Mouse (Mus musculus): Measurements from ENCODE around the gene 1810062G17Rik.

Gene 1810062G17Rik

DNA sequence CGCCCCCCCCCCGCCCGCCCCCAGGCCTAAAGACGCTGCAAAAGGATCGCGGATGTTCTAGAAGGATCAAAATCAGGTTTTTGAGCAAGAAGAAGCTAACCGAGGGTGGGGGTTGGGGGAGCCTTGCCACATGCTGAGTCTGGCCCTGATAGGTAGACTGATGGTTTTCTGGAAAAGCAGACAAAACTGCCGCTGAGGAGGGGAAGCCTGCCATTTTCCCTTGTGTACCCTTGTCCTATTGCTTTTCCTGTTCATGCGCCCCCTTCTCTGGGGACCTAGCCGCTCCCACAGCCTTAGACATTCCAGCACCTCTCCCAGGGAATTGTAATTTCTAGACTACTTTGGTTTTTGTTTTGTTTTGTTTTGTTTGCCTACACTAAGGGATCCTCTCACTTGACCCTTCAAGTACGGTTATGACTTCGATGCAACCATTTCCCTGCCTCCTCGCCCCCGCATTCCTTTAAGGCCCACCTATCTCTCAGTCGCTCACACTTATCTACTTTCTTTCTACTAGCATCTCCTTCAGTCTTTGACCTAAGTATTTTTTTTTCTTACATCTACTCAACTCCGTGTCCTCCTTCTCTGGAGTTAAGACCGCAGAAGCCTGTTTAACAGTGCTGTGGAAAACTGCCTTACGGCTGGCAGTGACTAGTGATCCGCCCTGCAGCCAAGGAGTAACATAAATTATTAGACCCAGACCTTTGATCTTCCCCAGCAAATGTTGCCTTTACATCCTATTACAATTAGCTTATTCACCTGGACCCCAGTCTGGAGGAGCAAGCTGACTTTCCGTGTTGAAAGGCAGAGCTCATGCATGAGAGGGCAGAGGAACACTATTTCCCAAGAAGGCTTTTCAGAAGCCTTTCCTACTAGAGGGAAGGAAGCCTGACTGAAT lies 771 bp downstream of the 1810062G17Rik start:
- no peak for DNase-seq (ENCODE audit: extremely low read depth, low read depth)

DNA sequence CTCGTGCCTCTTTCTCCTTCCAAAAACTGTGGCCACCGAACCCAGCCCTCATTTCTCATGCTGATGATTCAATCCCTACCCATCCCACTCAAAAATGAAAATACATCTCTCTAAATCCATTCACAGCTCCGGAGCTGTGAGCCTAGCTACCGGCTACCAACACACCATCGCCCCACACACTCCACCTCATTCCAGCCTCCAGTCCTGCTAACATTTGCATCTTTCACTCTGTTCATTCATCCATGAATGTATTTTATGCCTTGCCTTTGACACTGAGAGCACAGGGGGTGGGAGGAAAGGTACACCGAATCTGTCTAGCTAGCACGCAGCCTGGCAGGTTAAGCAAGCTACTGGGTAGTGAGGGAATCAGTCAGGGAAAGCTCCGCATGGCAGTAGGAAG lies 3.0 kb downstream of the 1810062G17Rik start:
- DNase-seq (ENCODE audit: extremely low read depth, low read depth), result no peak

DNA sequence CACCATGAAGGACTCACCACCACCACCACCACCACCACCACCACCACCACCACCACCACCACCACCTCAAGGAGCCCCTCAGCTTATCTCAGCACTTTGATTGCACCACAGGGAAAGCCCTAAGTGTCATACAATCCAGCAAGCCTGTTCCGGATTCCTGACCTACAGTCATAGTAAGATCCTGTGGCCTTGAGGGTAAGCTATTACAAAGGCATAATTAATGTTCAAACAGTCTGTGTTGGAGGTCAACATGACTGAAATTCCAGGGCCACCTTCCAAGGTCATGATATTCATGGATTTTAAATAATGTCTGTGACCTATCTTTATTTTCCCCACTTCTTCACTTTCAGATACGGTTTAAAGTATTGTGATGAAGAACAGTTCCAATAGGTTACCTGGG lies 4.7 kb downstream of the 1810062G17Rik start:
- no peak for DNase-seq (ENCODE audit: extremely low read depth, low read depth)

DNA sequence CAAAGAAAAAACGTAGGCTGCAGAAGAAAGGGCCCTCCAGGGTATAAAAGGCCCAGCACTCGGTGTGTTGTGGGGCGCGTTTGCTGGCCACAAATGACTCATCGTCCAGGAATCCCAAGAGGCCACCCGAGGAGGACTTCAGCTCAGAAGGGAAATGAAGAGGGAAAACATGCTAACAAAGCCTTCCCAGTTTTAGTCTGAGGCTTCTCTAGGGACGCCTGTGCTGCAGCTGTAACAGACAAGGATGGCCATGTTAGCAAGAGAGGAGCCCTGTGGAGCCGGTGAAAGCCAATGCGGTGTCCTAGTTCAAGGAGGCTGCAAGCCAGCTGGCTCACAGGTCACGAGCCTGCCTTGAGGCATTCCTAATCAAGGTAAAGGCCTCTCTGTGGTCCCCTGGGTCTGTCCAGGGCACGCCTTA lies 6.0 kb downstream of the 1810062G17Rik start:
- DNase-seq (ENCODE audit: extremely low read depth, low read depth), result no peak

DNA sequence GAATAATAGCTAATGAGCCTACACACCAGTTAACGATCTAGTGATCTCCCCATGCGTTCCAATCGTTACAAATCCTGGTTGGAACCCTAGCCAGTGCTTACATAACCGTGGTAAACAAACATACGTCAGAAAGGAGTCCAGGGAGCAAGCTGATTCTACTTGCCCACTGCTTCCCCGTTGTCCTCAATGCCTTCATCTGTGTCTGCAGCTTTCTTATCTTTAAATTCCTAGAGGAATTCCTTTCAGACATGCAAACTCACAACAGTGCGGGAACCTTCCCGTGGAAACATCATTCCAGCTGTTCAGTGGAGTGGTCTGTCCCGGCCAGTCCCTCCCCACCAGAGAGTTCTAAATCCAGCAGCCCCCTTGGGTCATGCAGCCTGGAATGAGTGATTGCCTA lies 7.2 kb downstream of the 1810062G17Rik start:
- DNase-seq (ENCODE audit: extremely low read depth, low read depth), result no peak

DNA sequence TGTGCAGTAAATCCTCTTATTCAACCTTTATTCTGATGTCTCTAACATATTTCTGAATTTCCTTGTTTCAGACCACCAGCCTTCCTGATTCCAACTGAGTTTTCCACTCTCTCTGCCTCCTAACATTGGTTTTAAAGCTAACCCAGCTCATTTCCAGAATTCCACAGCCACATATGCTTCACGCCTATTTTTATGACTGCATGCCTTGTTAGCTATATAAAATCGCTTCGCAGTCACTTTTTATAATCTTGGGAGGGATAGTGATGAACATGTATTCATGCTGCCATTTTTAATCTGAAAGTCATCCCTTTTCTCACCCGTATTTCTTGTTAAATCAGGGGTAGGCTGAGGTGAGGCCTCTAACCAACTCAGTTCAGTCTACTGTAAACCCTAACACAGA lies 8.6 kb downstream of the 1810062G17Rik start:
- DNase-seq (ENCODE audit: extremely low read depth, low read depth), result no peak

DNA sequence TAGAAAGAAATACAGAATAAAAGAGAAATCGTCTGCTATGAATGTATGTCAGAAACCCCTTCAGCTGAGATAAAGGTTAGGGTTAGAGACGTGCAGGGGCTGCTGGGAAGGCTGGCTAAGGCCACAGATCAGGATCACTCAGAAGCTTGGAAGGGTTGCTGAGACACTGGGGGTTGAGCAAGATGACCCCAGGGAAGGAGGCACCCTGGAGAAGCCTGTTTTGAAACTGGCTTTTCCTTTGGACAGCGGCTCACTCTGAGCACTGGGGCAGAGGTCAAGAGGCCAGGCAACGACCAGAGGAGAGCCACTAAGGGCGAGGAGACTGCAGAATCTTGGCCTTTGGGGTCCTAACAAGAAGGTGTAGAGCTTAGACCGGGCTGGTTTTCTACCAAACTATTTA lies 10.4 kb downstream of the 1810062G17Rik start:
- DNase-seq (ENCODE audit: extremely low read depth, low read depth), result no peak

DNA sequence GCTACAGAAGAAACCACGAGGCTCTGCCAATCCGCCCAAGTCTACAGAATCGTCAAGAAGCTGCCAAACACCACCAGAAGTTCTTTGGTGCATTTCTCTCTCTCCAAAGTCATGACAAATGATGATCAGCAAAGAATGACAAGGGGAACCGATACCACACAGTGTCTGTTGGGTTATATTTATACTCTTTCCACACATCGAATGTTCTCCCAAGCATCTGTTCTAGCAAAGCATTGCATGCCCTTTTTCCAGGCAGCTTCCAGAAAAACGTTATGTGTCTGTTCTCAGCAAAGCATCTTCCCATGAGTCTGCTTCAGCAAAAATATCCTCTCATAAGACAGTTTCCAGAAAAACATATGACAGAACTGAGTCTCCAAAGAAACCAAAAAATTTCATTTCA lies 11.1 kb downstream of the 1810062G17Rik start:
- no peak for DNase-seq (ENCODE audit: extremely low read depth, low read depth)

DNA sequence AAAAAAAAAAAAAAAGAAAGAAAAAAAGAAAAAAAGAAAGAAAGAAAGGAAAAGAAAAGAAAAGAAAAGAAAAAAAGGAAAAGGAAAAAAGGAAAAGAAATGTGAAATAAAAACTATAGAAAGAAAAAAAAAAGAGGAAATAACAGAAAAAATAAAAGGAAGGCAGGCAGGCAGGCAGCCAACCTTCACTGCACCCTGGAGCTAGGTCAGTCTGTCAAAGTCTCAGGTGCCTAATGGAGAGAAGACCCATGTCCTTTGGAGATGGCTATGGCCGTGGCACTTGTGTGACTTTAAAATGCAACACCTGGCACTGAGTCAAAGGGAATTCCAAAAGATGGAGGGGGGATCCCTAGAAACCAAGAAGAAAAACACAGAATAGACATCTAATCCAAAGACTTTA lies 12.6 kb downstream of the 1810062G17Rik start:
- DNase-seq (ENCODE audit: extremely low read depth, low read depth), result no peak

DNA sequence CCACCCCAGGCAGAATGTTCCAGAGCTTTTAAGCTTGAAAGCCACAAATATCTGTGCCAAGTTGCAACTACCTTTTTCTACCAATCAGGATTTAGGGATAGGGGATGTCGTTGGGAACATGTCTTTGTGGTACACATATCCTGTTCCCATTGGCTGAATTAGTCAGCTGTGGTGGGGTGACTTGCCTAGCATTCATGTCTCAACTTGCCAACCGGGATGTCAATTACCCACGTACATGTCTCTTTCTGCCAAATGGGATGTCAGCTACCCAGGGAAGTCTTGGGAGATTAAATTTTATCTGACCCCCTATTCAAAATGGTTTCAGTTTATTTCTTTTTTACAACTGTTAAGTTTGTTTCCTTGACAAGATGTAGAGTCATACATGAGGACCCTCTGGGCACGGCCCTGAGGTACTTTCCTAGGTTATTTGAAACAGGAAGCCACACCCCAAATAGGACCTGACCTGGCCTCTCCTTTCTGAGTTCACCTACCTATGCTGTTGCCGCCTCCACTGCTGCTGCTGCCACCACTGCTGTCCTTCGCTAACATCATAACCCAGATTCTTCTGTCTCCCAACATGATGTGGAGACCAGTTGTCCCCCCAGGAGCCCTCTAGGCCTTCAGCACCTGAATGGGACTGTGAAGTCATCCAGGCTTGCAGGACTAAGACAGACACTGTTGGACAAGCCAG lies 13.3 kb downstream of the 1810062G17Rik start:
- no peak for DNase-seq (ENCODE audit: extremely low read depth, low read depth)

DNA sequence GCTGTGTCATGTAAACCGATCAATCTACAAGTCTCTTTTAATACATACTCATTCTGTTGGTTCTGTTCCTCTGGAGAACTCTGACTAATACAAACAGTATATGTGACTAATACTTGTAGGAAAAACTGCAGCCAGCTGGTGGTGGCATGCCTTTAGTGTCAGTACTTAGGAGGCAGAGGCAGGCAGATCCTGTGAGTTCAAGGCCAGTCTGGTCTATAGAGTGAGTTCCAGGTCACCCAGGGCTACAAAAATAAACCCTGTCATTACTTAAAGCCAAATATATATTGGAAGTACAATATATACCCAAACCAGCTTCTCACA lies 13.8 kb downstream of the 1810062G17Rik start:
- DNase-seq (ENCODE audit: extremely low read depth, low read depth), result no peak

DNA sequence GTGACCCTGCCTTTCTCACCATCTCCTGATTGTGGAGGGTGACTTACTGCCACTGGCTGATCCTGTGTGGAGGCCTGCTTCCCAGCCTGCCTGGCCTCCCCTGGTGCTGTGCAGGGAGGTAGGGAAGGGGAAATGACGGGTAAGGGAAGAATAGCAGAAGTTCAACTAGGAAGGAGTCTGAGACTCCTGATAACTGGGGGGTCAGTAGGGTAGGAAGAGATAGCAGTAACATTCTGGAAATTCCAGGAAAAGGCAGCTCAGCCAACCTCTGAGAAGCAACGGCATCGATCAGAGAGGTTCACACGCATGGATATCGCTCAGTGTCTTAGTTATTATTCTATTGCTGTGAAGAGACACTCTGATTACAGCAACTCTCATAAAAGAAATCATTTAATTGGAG lies 15.8 kb downstream of the 1810062G17Rik start:
- DNase-seq (ENCODE audit: extremely low read depth, low read depth), result peak; percentile 65

DNA sequence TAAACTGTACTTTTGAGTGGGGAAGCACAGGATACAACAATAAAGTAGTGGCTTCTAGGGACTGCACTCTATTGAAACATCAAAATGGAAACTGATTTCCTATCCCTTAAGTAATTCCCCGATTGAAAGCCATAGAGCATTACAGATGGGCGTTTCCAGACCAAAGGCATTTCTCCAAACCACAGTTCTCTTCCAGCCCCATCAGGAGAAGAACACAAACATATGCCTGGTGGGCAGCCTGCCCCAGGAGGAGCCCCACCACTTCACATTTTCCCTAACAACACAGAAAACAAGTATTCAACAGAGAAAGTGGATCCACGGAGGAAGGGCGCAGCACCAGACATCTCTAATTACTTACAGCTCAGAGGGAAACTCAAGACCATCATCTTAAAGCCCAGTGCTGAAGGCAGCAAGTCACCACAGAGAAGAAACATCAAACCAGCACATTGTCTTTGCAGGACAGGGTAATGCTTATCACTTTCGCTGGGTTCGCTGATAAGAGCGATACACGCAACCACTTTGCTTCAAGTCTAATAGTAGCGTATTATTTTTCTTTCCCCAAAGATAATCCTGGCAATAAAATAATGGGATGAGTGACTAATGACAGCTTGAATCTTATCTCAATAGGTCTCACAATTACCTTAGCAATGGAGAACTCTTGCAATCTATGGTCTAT lies 17.1 kb downstream of the 1810062G17Rik start:
- no peak for DNase-seq (ENCODE audit: extremely low read depth, low read depth)

DNA sequence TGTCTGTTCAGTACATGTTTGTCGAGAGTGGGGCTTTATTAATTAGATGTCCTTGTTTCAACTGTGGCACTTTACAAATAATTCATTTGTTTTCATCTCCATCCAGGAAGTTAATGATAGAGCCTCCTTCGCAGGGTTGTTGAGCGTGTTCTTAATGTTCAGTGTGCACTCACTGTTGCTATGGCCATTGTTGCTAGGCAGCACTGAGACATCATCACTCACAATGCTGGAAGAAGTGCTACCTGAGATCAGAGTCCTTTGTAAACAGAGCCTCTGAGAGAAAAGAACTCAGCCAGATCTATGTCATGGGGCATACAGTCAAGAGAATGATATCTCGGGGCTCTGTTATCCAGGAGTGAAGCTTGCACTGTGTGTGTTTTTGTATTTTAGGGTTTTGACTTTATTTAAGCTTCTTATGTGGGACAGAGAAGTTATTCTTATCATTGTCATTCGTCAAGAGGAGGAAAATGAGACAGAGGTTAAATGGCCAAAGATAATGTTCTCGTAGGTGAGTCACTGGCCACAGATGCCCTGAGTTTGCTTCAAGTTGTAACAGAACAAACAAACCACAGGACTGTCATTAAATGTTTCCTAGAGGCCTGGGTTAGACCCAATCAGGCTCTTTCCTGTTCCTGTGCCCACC lies 18.0 kb downstream of the 1810062G17Rik start:
- DNase-seq (ENCODE audit: extremely low read depth, low read depth), result no peak

DNA sequence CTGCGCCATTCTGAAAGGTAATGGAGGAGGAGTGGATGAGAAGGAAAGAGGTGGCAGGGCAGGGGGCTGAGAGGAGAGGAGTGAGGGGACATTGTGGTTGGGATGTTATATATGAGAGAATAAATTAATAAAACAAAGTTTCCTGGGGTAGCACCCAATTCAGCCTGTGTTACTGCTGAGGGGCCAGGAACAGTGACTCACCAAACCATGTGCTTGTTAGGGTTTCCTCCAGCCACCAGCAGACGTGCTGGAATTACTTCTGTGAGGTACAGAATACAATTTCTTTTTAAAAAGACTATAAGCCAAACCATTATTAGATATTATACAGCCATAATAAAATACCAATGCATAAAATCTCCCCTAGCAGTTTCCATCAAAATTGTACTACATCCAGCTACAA lies 18.9 kb downstream of the 1810062G17Rik start:
- DNase-seq (ENCODE audit: extremely low read depth, low read depth), result no peak

DNA sequence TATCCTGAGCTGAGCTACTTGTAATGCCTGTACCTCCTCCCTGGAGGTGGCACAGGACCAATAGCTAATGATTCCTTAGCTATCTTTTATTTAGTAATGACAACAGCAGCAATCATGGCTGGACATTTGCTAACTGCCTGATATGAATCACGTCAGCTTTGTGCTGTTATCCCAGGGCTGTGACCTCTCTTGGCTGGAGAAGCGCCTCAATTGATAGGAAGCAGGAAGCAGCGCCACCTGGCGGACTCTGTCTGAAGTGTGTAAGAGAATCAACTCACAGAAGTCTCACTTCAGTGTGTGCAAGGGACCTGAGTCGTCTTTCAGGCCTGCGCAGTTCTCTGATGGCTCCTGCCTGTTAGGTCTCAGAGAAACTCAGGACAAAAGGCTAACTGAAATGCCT lies 19.7 kb downstream of the 1810062G17Rik start:
- DNase-seq (ENCODE audit: extremely low read depth, low read depth), result peak; percentile 70

DNA sequence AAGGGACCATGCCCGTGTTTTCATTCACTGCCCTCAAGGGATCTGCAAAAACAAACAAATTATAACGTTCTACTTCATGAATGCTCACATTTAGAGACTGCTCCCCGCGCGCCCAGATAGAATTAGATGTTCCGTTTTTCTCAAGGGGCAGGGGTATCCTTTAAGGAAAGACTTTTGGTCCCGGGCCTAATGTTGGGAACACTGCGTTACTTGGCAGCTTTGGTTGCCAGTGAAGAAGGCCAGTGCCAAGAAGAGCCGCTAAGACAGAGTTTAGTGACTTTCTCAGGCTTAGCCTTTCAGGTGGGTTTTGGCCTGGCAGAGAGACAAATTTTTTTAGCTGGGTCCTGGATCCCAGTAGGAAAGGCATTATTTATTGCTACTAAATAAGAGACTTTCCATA lies 20.5 kb downstream of the 1810062G17Rik start:
- no peak for DNase-seq (ENCODE audit: extremely low read depth, low read depth)

DNA sequence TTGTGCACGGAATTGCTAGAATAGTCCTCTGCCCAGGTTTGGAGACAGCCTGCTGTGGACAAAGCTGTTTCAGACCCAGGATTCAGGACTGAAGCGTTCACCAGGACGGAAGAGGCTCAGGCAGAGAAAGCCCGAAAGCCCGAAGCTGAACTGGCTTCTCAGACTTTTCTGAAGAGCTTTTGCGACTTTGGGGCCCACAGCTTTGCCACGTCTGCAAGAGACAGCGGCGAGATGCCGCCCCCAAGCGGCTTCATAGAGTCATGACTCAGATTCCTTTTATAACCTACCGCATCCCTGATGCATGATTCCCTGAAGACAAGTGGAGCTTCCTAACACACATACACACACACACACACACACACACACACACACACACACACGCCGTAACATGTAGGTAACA lies 21.0 kb downstream of the 1810062G17Rik start:
- DNase-seq (ENCODE audit: extremely low read depth, low read depth), result no peak

DNA sequence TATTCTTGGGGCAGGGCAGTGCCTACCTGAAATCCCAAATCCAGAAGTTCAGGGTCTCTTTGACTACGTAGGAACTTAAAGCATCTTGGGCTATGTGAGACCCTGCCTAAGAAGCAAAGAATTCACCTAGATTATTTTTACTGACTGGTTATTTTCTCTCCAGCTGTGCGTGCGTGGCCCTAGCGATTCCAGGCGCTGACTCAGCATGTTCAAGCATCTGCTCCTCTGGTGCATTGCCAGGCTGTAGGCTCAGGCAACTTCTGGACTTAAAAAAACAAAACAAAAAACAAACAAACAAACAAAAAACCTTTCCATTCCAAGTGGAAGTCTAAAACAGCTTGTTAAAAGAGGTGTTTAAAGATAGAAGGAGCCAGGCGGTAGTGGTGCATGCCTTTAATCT lies 22.5 kb downstream of the 1810062G17Rik start:
- no peak for DNase-seq (ENCODE audit: extremely low read depth, low read depth)

DNA sequence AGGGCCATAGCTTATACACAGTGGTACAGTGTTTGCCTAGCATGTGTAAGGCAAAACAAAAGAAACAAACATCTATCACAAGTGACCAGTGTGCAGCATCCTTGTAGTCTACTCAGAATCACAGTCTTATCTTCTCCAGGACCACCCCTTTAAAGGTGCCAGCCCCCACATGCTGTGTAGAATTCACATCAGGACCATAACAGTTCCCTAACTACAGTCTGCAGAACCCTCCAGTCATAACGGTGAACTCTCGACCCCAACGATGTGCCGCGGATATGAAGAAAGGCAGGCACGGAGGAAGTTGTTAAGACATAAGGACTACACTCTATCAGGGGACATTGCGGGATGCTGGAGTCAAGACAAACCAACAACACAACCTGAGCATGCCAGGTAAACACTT lies 23.7 kb downstream of the 1810062G17Rik start:
- DNase-seq (ENCODE audit: extremely low read depth, low read depth), result no peak

DNA sequence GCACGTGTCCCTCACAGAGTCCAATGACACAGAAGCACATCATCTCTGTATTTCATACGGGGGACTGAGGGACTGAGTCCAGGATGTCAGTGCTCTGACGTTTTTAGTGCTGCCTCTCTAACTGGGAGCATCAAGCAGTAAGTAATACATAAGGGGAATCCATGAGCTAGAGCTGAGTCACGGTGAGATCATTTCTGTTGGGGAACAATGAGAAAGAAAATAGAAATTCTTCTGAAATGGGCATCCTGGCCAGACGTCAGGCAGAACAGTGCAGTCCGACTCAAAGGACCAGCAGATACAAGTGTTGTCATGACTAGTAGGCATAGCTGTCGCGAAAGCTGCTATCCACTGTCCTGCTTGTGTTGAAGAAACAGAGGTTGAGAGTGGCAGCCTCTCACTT lies 25.2 kb downstream of the 1810062G17Rik start:
- DNase-seq (ENCODE audit: extremely low read depth, low read depth), result no peak

DNA sequence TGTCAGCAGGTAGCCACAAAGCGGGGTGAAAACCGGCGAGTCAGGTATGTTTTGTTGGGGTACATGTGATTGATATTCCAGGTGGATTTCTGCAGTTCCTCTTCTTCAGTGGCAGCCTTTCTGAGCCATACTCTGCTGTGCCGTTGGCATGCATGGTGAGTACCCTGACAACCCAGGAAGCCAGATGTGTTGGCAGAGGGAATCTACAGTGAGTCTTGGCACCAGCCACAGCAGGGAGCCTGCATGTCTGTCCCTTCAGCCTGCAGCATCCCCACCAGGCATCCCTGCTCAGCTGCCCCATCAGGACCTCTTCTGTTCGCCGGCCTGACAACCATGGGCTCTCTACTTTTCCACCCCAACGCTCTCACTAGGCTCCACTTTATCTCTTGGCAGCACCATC lies 25.8 kb downstream of the 1810062G17Rik start:
- no peak for DNase-seq (ENCODE audit: extremely low read depth, low read depth)
